Mouse (Mus musculus) heart, postnatal 25 days (tissue): Measurements from ENCODE around the gene Rara. TPM values are rescaled to one million over a fixed set of nuclear protein-coding genes. Genes with fewer than 3 reads are reported as not detected.
"Not testable (repeated sequence)": the region's sequence is repeated elsewhere in the genome, so short reads cannot be mapped to it uniquely, and the experiment has no call there.

ENCODE experiments used
- DNase-seq: peaks from one replicate; pipeline ENCODE4 v3.0.0; 2022; ENCODE audit warnings: low spot score
- intact Hi-C: fragments of 180-260 bp; cut with DNase I; formaldehyde crosslinking; loops from one replicate; pipeline ENCODE4 v1.15.1; 2025
- total RNA-seq, 2 experiments: library from RNA; stranded (reverse); gene quantifications; 2 replicates each; pipeline ENCODE4 v1.2.3; 2021

Gene Rara
- total RNA-seq, 2 experiments from 2014 or later = 11.8 TPM

DNA sequence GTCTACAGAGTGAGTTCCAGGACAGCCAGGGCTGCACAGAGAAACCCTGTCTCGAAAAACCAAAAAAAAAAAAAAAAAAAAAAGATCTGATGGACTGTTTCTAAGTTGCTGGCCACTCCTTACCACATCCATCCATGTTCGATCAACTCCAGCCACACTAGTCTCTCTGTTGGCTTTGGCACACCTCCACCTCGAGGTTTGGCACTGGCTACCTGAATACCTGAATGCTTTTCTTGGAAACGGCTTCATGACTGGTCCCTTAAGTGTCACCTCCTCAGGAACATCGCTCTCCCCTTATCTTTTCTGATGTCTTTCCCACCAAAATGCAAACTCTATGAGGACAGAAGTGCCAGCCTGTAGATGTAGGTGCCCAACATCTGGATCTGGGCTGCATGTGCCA, 51.7 kb downstream of the Rara start:
- DNase-seq = no peak
- intact Hi-C loops = no loop called here

GRCm38 (mm10) chr11:98981289-98981996, 53.8 kb downstream of the Rara start:
- DNase-seq = no peak
- intact Hi-C loops = no loop called here

DNA sequence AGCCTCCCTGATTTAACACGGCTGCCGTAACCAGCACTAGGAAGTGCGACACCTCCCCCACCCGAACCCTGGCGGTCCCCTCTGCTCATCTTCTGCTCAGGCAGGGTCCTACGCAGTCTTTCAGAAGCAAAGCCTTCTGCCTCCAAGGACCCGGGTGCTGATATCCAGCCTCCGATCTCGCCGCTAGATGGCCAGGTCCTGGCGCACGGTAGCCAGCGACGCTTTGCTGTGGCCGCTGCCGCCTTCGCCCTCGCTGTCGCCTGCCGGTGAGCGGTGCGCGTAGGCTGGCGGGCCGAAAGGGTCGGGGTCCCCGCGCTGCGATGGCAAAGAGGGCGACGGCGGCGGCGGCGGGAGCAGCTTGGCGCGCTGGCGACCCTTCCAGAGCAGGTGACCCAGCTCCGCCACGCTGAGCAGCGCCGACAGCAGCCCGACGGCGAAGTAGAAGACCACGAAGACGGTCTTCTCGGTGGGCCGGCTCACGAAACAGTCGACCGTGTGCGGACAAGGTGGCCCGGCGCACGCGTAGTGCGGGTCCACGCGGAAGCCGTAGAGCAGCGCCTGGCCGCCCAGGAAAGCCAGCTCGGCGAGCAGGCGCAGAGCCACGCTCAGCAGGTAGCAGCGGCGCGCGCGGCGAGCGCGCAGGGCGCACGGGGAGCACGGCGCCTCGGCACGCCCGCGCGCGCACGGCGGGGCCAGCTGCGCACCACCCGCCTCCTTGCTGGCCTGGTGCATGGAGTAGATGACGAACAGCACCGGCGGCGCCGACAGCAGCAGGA, 54.6 kb downstream of the Rara start:
- DNase-seq = no peak

GRCm38 (mm10) chr11:98982773-98983133, 55.1 kb downstream of the Rara start, which contains the start of gene Gjd3:
Gene Gjd3 (minus strand): TSS chr11:98983016.
- DNase-seq = no peak
- intact Hi-C loops = no loop called here

More for the DNA sequence above, 54.6 kb downstream of the Rara start:
- intact Hi-C loops = no loop called here

DNA sequence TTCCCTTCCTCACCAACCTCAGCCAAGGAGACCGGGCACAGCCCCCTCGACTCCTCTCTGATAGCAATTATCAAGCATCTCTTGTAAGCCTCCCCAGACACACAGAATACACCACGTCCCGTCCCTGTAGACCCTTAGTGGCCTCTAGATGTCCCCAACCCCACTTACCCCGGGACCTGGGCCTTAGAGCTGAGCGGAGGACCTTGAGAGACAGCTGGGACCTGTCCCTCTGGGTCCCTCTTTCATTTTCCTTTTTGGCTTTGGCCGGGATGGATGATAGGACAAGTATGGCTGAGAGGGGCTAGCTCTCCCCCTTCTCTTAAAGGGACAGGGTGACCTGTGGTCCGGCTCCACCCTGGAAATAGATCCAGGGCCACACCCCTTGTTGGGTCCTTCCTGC, 55.9 kb downstream of the Rara start:
- no peak for DNase-seq
- intact Hi-C loops = no loop called here

DNA sequence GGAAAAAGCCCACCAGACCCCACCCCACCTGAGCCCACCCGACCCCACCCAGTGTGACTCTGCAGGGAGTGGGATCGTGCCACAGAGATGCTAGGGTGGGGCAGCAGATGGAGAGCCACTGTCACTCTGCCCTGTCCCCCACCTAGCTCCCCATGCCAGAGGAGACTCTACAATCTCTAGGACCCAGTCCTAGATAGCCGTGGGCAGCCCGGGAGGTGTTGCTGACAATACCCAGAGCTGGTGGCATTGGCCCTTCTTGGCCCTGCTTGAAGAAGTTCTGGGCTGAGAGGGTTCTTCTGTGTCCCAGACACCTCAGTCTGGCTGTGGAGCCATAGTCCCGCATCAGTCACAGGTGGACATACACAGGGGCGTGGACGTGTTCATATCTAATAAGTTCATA, 57.9 kb downstream of the Rara start:
- DNase-seq = peak; percentile 11
- intact Hi-C loops = no loop called here

GRCm38 (mm10) chr11:98988260-98988659, 60.6 kb downstream of the Rara start:
- intact Hi-C loops, DNase-seq: not testable (repeated sequence)

DNA sequence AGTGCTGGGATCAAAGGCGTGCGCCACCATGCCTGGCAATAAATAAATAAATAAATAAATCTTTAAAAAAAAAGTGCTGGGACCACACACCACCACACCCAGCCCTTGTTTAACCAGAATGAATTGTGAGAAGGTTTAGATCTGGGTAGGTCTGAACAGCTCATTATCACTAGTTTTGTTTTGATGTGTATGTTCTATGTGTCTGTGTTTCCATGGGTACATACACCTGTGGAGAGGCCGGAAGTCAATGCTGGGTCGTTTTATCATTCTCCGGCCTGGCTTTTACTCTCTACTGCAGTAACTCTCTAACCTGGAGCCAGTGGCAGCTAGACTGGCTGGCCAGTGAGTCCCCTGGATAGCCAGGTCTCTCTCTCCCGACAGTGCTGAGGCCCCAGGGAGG, 63.2 kb downstream of the Rara start:
- intact Hi-C loops = no loop called here
- no peak for DNase-seq

GRCm38 (mm10) chr11:98995987-98996386, 68.4 kb downstream of the Rara start:
- no peak for DNase-seq

GRCm38 (mm10) chr11:98997659-98998058, 70.0 kb downstream of the Rara start:
- intact Hi-C loops = no loop called here

More at GRCm38 (mm10) chr11:98995987-98996386, 68.4 kb downstream of the Rara start:
- intact Hi-C loops = no loop called here

GRCm38 (mm10) chr11:98998776-98999175, 71.2 kb downstream of the Rara start:
- no peak for DNase-seq
- intact Hi-C loops = no loop called here

More at GRCm38 (mm10) chr11:98997659-98998058, 70.0 kb downstream of the Rara start:
- DNase-seq = no peak

DNA sequence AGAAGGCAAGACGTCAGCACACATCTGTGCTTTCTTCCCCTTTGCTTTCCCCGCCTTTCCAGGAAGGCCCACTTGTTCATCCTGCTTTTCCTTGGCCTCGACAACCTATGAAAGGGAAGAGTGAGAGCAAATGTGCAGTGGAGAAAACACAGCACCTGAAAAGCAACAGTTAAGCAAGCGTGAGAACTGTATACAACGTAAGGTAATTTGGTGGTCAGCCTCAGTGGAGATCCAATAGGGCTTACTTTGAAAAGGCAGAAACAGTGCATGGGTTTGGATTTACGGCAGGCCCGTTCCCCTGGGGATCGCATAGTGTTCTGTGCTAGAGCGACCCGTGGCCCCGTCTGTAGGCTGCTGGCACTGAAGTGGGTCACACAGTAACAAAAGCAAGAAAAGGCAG, 71.6 kb downstream of the Rara start:
- no peak for DNase-seq
- intact Hi-C loops = no loop called here

- DNase-seq = no peak
- intact Hi-C loops = no loop called here
Observed at GRCm38 (mm10) chr11:99006788-99007187, 79.2 kb downstream of the Rara start.

DNA sequence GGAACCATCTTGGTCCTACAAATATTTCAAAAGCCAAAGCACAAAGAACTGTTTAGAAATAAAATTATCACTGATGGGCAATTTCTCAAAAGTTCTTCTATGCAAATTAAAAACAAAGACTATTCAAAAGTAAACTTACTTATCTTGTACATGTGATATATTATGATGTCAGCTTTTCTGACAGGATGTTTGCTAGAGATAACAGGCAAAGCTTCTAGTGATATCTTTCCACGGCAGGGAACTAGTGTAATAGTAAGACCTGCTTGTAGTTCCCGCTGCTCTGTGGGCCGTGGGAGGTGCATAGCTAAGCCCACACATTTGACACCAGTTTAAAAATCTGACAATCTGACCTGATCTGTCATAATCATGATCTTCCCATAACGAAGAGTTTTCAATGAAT, 82.5 kb downstream of the Rara start:
- DNase-seq = no peak

GRCm38 (mm10) chr11:99010706-99011105, 83.1 kb downstream of the Rara start:
- intact Hi-C loops = no loop called here
- DNase-seq = no peak

More for the DNA sequence above, 82.5 kb downstream of the Rara start:
- intact Hi-C loops = no loop called here

- no peak for DNase-seq
- intact Hi-C loops = no loop called here
Observed at GRCm38 (mm10) chr11:99013856-99014255, 86.2 kb downstream of the Rara start.

DNA sequence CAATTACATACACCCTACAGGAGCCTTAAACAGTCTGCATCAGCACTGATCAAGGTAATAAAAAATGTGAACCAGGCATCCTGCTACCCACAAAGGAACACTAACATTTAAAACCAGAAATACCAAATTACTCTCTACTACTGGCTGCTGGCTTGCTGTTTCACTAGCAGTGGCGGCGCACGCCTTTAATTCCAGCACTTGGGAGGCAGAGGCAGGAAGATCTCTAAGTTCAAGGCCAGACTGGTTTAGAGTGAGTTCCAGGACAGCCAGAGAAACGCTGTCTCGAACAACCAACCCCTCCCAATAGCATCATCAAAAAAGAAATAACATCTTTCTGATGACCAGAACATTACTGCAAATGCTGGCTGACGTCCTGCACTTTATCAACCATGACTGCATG, 92.2 kb downstream of the Rara start:
- intact Hi-C loops = no loop called here
- no peak for DNase-seq

DNA sequence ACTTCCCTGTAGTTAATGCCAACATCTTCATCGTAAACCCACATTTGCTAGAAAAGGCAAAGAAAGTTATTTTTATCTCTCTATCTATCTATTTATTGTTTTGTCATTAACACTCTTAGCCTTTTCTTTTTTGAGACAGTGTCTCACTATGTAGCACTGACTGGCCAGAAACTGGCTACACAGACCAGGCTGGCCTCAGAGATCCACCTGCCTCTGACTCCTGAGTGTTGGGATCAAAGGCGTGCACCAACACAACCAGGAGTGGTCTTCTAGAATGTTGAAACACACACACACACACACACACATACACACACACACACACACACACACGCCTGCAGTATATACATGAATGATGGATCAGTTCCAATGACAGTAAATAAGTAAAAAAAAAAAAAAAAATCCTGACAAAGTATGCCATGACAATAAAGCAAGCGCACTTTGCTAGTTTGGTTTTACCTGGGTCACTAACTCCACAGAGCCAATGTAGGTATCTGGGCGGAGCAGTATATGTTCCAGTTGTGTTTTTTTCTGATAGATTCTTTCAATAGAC, 94.8 kb downstream of the Rara start:
- no peak for DNase-seq
- intact Hi-C loops = no loop called here

DNA sequence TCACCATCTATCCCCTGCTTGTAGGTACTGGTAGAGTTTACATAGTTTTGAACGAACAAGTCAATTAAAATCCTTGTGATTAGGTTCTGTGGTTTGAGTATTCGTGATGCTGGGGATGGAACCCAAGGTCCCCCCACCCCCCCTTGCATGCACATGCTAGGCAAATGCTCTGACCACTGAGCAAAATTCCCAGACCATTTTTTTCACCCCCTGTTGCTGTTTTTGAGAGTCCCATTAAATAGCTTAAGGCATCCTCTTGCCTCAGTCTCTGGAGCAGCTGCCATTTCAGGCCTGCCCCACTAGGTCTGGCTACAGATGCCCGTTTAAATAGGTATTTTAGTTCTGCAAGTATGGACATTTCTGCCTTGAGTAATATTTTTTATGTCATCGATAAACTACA, 95.5 kb downstream of the Rara start:
- intact Hi-C loops = no loop called here
- DNase-seq = no peak

DNA sequence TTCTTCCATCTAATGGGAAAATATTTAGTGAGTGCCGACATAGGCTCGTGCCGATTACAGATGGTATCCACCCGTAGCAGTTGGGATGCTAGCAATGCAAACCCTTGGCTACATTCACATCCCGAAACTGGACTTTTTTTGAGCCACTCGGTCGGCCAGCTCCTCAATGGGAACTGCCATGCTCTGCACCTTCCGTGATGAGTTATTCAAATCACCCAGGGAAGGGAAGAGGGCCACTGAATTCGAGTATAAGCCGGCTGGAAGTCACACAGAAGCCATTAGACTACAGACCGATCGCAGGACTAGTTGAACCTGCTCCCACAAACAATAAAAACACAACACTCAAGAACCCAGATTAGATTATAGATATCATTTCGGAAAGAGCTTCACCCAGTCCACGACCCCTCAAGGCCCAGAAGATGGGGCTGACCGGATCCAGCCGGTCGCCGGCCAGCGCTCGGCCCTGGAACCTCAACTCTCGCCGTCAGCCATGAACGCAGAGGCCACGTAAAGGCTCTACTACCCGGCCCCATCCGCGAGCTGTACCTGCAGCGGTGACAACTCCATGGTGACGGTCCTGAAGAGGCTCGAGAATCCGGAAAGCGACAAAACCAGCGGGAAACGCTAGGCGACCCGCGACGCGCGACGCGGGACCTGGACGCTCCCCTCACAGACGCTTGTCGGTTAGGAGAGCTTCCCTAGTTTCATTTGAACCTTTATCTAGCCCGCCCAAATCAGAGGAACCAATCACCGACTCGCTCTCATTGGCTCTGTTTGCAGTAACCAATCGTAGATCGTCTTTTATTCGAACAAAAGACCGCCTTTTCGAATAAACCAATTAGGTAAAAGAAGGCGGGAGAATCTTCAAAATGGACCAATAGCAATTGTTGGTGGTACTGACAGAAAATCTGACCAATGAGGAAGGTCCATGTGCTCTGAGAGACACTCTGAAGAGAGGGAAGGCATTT, 96.2 kb downstream of the Rara start, which contains the start of gene Top2a:
Gene Top2a (minus strand): TSS at position 690 of the 968 bp plus-strand sequence.
- DNase-seq = peak; percentile 85
- intact Hi-C loops = no loop called here
